Mouse (Mus musculus) liver, embryonic 11.5 days (tissue): ENCODE results near the gene Scfd2. TPM values are rescaled to one million over a fixed set of nuclear protein-coding genes. Genes with fewer than 3 reads are reported as not detected.
A peak's percentile ranks its signal among the peaks of the same experiment; 100 is the strongest.

ENCODE experiments used
- ATAC-seq: fragments of 200-750 bp; cut with Nextera tagmentation; replicated peaks from 2 replicates; pipeline ENCODE4 v1.8.0; 2017; ENCODE audit warnings: moderate number of reproducible peaks, mild to moderate bottlenecking, moderate TSS enrichment, moderate library complexity; ENCODE audit not compliant: low FRiP score
- DNase-seq: peaks from one replicate; pipeline ENCODE4 v3.0.0-alpha.2; 2017; ENCODE audit warnings: low spot score
- H3K27ac ChIP-seq: fragments of 300-500 bp; sonication (generic); 2 replicates; pipeline ENCODE4 v1.5.1; 2014; ENCODE audit warnings: mild to moderate bottlenecking, low read depth, low read length, control low read depth
- H3K27me3 ChIP-seq: fragments of 300-500 bp; sonication (generic); replicated peaks from 2 replicates; pipeline ENCODE4 v1.6.1; 2014; ENCODE audit warnings: low read length, mixed read lengths; ENCODE audit not compliant: control insufficient read depth, insufficient read depth
- H3K36me3 ChIP-seq: fragments of 300-500 bp; sonication (generic); 2 replicates; pipeline ENCODE4 v1.6.1; 2014; ENCODE audit warnings: mild to moderate bottlenecking, low read length, moderate library complexity, mixed read lengths; ENCODE audit not compliant: control insufficient read depth, insufficient read depth
- H3K4me1 ChIP-seq: fragments of 300-500 bp; sonication (generic); replicated peaks from 2 replicates; pipeline ENCODE4 v1.6.1; 2014; ENCODE audit warnings: low read length, mixed read lengths; ENCODE audit not compliant: control insufficient read depth, insufficient read depth
- H3K4me2 ChIP-seq: fragments of 300-500 bp; sonication (generic); 2 replicates; pipeline ENCODE4 v1.6.1; 2014; ENCODE audit warnings: mild to moderate bottlenecking, control low read depth, moderate library complexity
- H3K4me3 ChIP-seq: fragments of 300-500 bp; sonication (generic); 2 replicates; pipeline ENCODE4 v1.5.1; 2014; ENCODE audit warnings: low read depth, low read length, control low read depth
- H3K9ac ChIP-seq: fragments of 300-500 bp; sonication (generic); 2 replicates; pipeline ENCODE4 v1.6.1; 2014; ENCODE audit warnings: low read depth, low read length, control low read depth
- H3K9me3 ChIP-seq: fragments of 300-500 bp; sonication (generic); 2 replicates; pipeline ENCODE4 v1.6.1; 2016; ENCODE audit warnings: low read length, inconsistent platforms, mixed read lengths; ENCODE audit not compliant: control insufficient read depth
- WGBS: fragments of 180-500 bp; shearing (Covaris S2); extraction: QIAGEN DNeasy Blood & Tissue Kit; methylation state at CpG from one replicate; pipeline ENCODE4 v1.1.7; 2014; 5-methylcytosine and 5-hydroxymethylcytosine counted together
- polyA plus RNA-seq: library from polyadenylated mRNA; unstranded; fragments of >200 nt; fragmentation: Nextera tagmentation; extraction: Ambion mirVana; gene quantifications from 2 replicates; pipeline ENCODE4 v1.2.1, GENCODE M21; 2014

Scfd2 gene
- polyA plus RNA-seq, 1 experiment from 2014 or later: 20.7 TPM

- DNase-seq (no peak), ATAC-seq (no peak)
- 56% methylated on average over 14 of the region's 14 CpGs for WGBS
- no peak overlapping the region for H3K4me2 ChIP-seq
- no peaks in the 10 kb centered on the region for H3K36me3 ChIP-seq
- no peaks in the 10 kb centered on the region for H3K9me3 ChIP-seq
- H3K27me3 ChIP-seq: no peaks in the 10 kb centered on the region
- H3K4me1 ChIP-seq: peaks cover 11% of the 10 kb centered on the region
- H3K9ac ChIP-seq: no peak overlapping the region
- H3K27ac ChIP-seq: 0 out of 2 replicates have a peak overlapping the region, but pooled peaks have one; percentile 8
- no peak overlapping the region for H3K4me3 ChIP-seq
These were observed 355.9 kb downstream of the Scfd2 start for GRCm38 (mm10) chr5:74175526-74176270.

GRCm38 (mm10) chr5:74173162-74173844 is 358.3 kb downstream of the Scfd2 start:
- DNase-seq (no peak), ATAC-seq (no peak)
- H3K27me3 ChIP-seq: no peaks in the 10 kb centered on the region
- H3K4me3 ChIP-seq: no peak overlapping the region
- H3K9ac ChIP-seq: no peak overlapping the region
- no peaks in the 10 kb centered on the region for H3K9me3 ChIP-seq
- peaks cover 11% of the 10 kb centered on the region for H3K4me1 ChIP-seq
- no peaks in the 10 kb centered on the region for H3K36me3 ChIP-seq
- H3K27ac ChIP-seq: no peak overlapping the region
- H3K4me2 ChIP-seq: no peak overlapping the region
- 62% methylated on average over 18 of the region's 18 CpGs for WGBS

GRCm38 (mm10) chr5:74172208-74172607 is 359.4 kb downstream of the Scfd2 start:
- Histone ChIP-seq H3K36me3 (no peaks in the 10 kb centered on the region), H3K9ac (no peak overlapping the region), H3K4me2 (no peak overlapping the region), H3K4me3 (no peak overlapping the region), H3K27ac (no peak overlapping the region), H3K4me1 (peaks cover 11% of the 10 kb centered on the region), H3K9me3 (no peaks in the 10 kb centered on the region), H3K27me3 (no peaks in the 10 kb centered on the region)
- DNase-seq: no peak
- no peak for ATAC-seq
- 50% methylated on average over 12 of the region's 12 CpGs for WGBS

GRCm38 (mm10) chr5:74171768-74172167 is 359.8 kb downstream of the Scfd2 start:
- H3K4me3 ChIP-seq: no peak overlapping the region
- H3K27me3 ChIP-seq: no peaks in the 10 kb centered on the region
- no peak overlapping the region for H3K9ac ChIP-seq
- 69% methylated on average over 9 of the region's 9 CpGs for whole genome bisulfite sequencing
- no peak overlapping the region for H3K27ac ChIP-seq
- no peak for ATAC-seq
- H3K36me3 ChIP-seq: no peaks in the 10 kb centered on the region
- peaks cover 11% of the 10 kb centered on the region for H3K4me1 ChIP-seq
- no peak overlapping the region for H3K4me2 ChIP-seq
- no peak for DNase-seq
- H3K9me3 ChIP-seq: no peaks in the 10 kb centered on the region

- no peaks in the 10 kb centered on the region for H3K4me1 ChIP-seq
- no peak for DNase-seq
These were observed 363.5 kb downstream of the Scfd2 start for GRCm38 (mm10) chr5:74168085-74168484.

GRCm38 (mm10) chr5:74166642-74167041 is 364.9 kb downstream of the Scfd2 start:
- no peak for DNase-seq
- Histone ChIP-seq H3K9ac (no peak overlapping the region), H3K27ac (no peak overlapping the region), H3K4me3 (no peak overlapping the region), H3K27me3 (no peaks in the 10 kb centered on the region), H3K36me3 (no peaks in the 10 kb centered on the region), H3K9me3 (no peaks in the 10 kb centered on the region), H3K4me1 (no peaks in the 10 kb centered on the region; the same call in 1 of the 2 replicates), H3K4me2 (no peak overlapping the region)
- no peak for ATAC-seq
- 55% methylated on average over 3 of the region's 3 CpGs for WGBS

More at GRCm38 (mm10) chr5:74168085-74168484, 363.5 kb downstream of the Scfd2 start:
- no peaks in the 10 kb centered on the region for H3K27me3 ChIP-seq
- H3K9ac ChIP-seq: no peak overlapping the region
- H3K27ac ChIP-seq: no peak overlapping the region
- ATAC-seq: no peak
- 67% methylated on average over 3 of the region's 3 CpGs for WGBS
- H3K36me3 ChIP-seq: no peaks in the 10 kb centered on the region
- H3K9me3 ChIP-seq: no peaks in the 10 kb centered on the region
- no peak overlapping the region for H3K4me3 ChIP-seq
- H3K4me2 ChIP-seq: no peak overlapping the region

GRCm38 (mm10) chr5:74164547-74164946 is 367.0 kb downstream of the Scfd2 start:
- WGBS: 84% methylated on average over 7 of the region's 7 CpGs
- no peaks in the 10 kb centered on the region for H3K36me3 ChIP-seq
- H3K4me1 ChIP-seq: no peaks in the 10 kb centered on the region; the same call in none of the 2 replicates
- H3K9me3 ChIP-seq: no peaks in the 10 kb centered on the region
- H3K4me2 ChIP-seq: no peak overlapping the region
- ATAC-seq: no peak
- no peak overlapping the region for H3K9ac ChIP-seq
- H3K27me3 ChIP-seq: no peaks in the 10 kb centered on the region
- DNase-seq: no peak
- H3K4me3 ChIP-seq: no peak overlapping the region
- H3K27ac ChIP-seq: no peak overlapping the region

- 88% methylated on average over 6 of the region's 6 CpGs for WGBS
- H3K4me1 ChIP-seq: no peaks in the 10 kb centered on the region; the same call in none of the 2 replicates
- H3K27me3 ChIP-seq: no peaks in the 10 kb centered on the region
- no peak overlapping the region for H3K4me2 ChIP-seq
- no peak overlapping the region for H3K4me3 ChIP-seq
- H3K9ac ChIP-seq: no peak overlapping the region
- no peaks in the 10 kb centered on the region for H3K9me3 ChIP-seq
- DNase-seq (no peak), ATAC-seq (no peak)
- H3K27ac ChIP-seq: no peak overlapping the region
- no peaks in the 10 kb centered on the region for H3K36me3 ChIP-seq
These were observed 368.4 kb downstream of the Scfd2 start for GRCm38 (mm10) chr5:74163141-74163540.
